Comparison of ENCODE assay signal across 11 mouse cellular contexts in genomic region chr6:112494620-112495081, GRCm38 (mm10). TPM values are rescaled to one million over a fixed set of nuclear protein-coding genes. Genes with fewer than 3 reads are reported as not detected.
DNase-seq lines count a peak whose midpoint lies in the region; ATAC-seq lines count a peak whose summit lies in the region.
"Had no signal": no experiment of that assay in that cellular context is flagged by ENCODE, and none has a peak within 500 bp of the region (broad histone marks: within the 10 kb centered on the region; RNA-seq: fewer than 3 reads in every experiment).

No protein-coding gene starts in this region.

- WGBS in heart, embryonic 12.5 days = 60% methylated on average over 10 of the region's 10 CpGs
- 6% methylated on average over 10 of the region's 10 CpGs for WGBS in kidney, embryonic 14.5 days

- H3K4me3 ChIP-seq in heart, embryonic 12.5 days = no peak overlapping the region
- no peak overlapping the region for H3K4me3 ChIP-seq in kidney, embryonic 14.5 days (ENCODE audit: low read length)

- DNase-seq in heart, adult 18-20 months = peak; percentile 33 to 53
- peak; percentile 14 for DNase-seq in 3T3-L1 (ENCODE audit: low read depth, low spot score)
- peak; percentile 36 to 71 for DNase-seq in adrenal gland, postnatal 36 days
- no peak for DNase-seq in right cerebral cortex, postnatal 14 days
- DNase-seq: thymus, postnatal 25 days had no signal

- no peak for ATAC-seq in heart, embryonic 12.5 days (ENCODE audit: insufficient number of reproducible peaks, low FRiP score)
- peak; percentile 74 for ATAC-seq in kidney, embryonic 14.5 days (ENCODE audit: low FRiP score, low TSS enrichment)
- ATAC-seq in megakaryocyte, adult 5-6 weeks (ENCODE audit: poor library complexity, severe bottlenecking) = no peak
- ATAC-seq in erythroid progenitor cell, adult 5-6 weeks (replicated peaks; ENCODE audit: low FRiP score, poor library complexity, severe bottlenecking) = no peak

- H3K9ac ChIP-seq in heart, embryonic 12.5 days = no peak overlapping the region
- H3K9ac ChIP-seq in kidney, embryonic 14.5 days (ENCODE audit: low read depth, low read length) = peak overlapping the region; percentile 28; the same call in 1 of the 2 replicates

- H3K36me3 ChIP-seq in heart, embryonic 12.5 days = no peaks in the 10 kb centered on the region
- H3K36me3 ChIP-seq in kidney, embryonic 14.5 days (ENCODE audit: control insufficient read depth, insufficient read depth, low read length) = no peaks in the 10 kb centered on the region

- peaks cover 11% of the 10 kb centered on the region for H3K4me1 ChIP-seq in heart, embryonic 12.5 days (replicated peaks)
- H3K4me1 ChIP-seq in kidney, embryonic 14.5 days (ENCODE audit: control insufficient read depth, insufficient read depth, low read length) = peaks cover 33% of the 10 kb centered on the region

- no peak overlapping the region for H3K27ac ChIP-seq in heart, embryonic 12.5 days (ENCODE audit: poor library complexity, severe bottlenecking)
- H3K27ac ChIP-seq in kidney, embryonic 14.5 days (ENCODE audit: low read depth, low read length) = peak overlapping the region; percentile 87

- H3K4me2 ChIP-seq in heart, embryonic 12.5 days = no peak overlapping the region
- no peak overlapping the region for H3K4me2 ChIP-seq in kidney, embryonic 14.5 days (replicated peaks; ENCODE audit: low read depth, low read length)

- H3K9me3 ChIP-seq in heart, embryonic 12.5 days (replicated peaks) = no peaks in the 10 kb centered on the region
- no peaks in the 10 kb centered on the region for H3K9me3 ChIP-seq in kidney, embryonic 14.5 days (ENCODE audit: control insufficient read depth, low read length)

- peaks cover 58% of the 10 kb centered on the region for H3K27me3 ChIP-seq in heart, embryonic 12.5 days (replicated peaks)
- peaks cover 10% of the 10 kb centered on the region for H3K27me3 ChIP-seq in kidney, embryonic 14.5 days (ENCODE audit: control insufficient read depth, insufficient read depth, low read length)

RNA-seq across cellular contexts. Expression of gene Oxtr, which starts 4.9 kb away (rescaled TPM):
- total RNA-seq in heart, adult 18-20 months (2021) = under 1 TPM; 0.18 to 0.30 TPM
- 0.10 TPM in 2 replicates for polyA plus RNA-seq in heart, embryonic 12.5 days (2016; fragmentation: Nextera tagmentation; extraction: Ambion mirVana)
- 100 to 1,000 TPM in 1 of 2 experiments, 10 to 100 TPM in 1; 17.8 to 330 TPM for total RNA-seq in adrenal gland, postnatal 36 days (2021)
- 4.0 and 8.2 TPM in 2 replicates for polyA plus RNA-seq in kidney, embryonic 14.5 days (2014; fragmentation: Nextera tagmentation; extraction: Ambion mirVana)
- not detected in 2 replicates for total RNA-seq in megakaryocyte, adult 5-6 weeks (2015)
- total RNA-seq in megakaryocyte, adult 5-6 weeks (2017) = 0.15 TPM in 1 of 2 replicates, not detected in the other
- total RNA-seq in erythroid progenitor cell, adult 5-6 weeks (2015; ENCODE audit: low replicate concordance) = not detected in 2 replicates
- total RNA-seq in erythroid progenitor cell, adult 5-6 weeks (2017; ENCODE audit: low replicate concordance) = 0.39 TPM in 1 of 2 replicates, not detected in the other
- total RNA-seq: MEL; neutrophil, adult 5-6 weeks had no signal

RNA-seq across cellular contexts. Expression of gene Cav3, which starts 35.3 kb away (rescaled TPM):
- 10 to 100 TPM; 62.8 to 77.7 TPM for total RNA-seq in heart, adult 18-20 months (2021)
- polyA plus RNA-seq in heart, embryonic 12.5 days (2016; fragmentation: Nextera tagmentation; extraction: Ambion mirVana) = 61.3 and 63.8 TPM in 2 replicates
- not detected for total RNA-seq in adrenal gland, postnatal 36 days (2021)
- 0.31 and 0.56 TPM in 2 replicates for polyA plus RNA-seq in kidney, embryonic 14.5 days (2014; fragmentation: Nextera tagmentation; extraction: Ambion mirVana)
- not detected in 2 replicates for total RNA-seq in megakaryocyte, adult 5-6 weeks (2015)
- total RNA-seq in megakaryocyte, adult 5-6 weeks (2017) = not detected in 2 replicates
- not detected in 2 replicates for total RNA-seq in erythroid progenitor cell, adult 5-6 weeks (2015; ENCODE audit: low replicate concordance)
- not detected in 2 replicates for total RNA-seq in erythroid progenitor cell, adult 5-6 weeks (2017; ENCODE audit: low replicate concordance)
- total RNA-seq: MEL; neutrophil, adult 5-6 weeks had no signal

Comparison
In these comparisons a context has a peak if more than half of its experiments do, and no peak if none do; other contexts are left out.
1. RNA of gene Oxtr, which starts 4.9 kb away (total RNA-seq): 17.8 to 330 TPM in adrenal gland, postnatal 36 days; 0.18 to 0.30 TPM in heart, adult 18-20 months, 0.15 TPM in megakaryocyte, adult 5-6 weeks and 0.39 TPM in erythroid progenitor cell, adult 5-6 weeks; every median in the first group is over 10 times any median in the second.
2. RNA of gene Cav3, which starts 35.3 kb away (total RNA-seq): 62.8 to 77.7 TPM in heart, adult 18-20 months; not detected in adrenal gland, postnatal 36 days, not detected in megakaryocyte, adult 5-6 weeks and not detected in erythroid progenitor cell, adult 5-6 weeks; every median in the first group is over 10 times any median in the second.